Mouse (Mus musculus) liver, embryonic 14.5 days (tissue): ENCODE results near the gene Art4. TPM values are rescaled to one million over a fixed set of nuclear protein-coding genes. Genes with fewer than 3 reads are reported as not detected.
A peak's percentile ranks its signal among the peaks of the same experiment; 100 is the strongest.

Source experiments
- ATAC-seq: fragments of 200-750 bp; cut with Nextera tagmentation; 2 replicates; pipeline ENCODE4 v1.8.0; 2017; ENCODE audit warnings: moderate number of reproducible peaks, mild to moderate bottlenecking, moderate library complexity; ENCODE audit not compliant: insufficient read depth
- DNase-seq, 3 experiments: peaks; one replicate each; pipeline ENCODE4 v3.0.0-alpha.2; 2012 to 2013; ENCODE audit warnings: low read depth in 3 of 3, low spot score in 3 of 3
- H3K27ac ChIP-seq: fragments of 300-500 bp; sonication (generic); 2 replicates; pipeline ENCODE4 v1.5.1; 2014; ENCODE audit warnings: moderate library complexity, mild to moderate bottlenecking, control low read depth, inconsistent platforms
- H3K27me3 ChIP-seq: fragments of 300-500 bp; sonication (generic); 2 replicates; pipeline ENCODE4 v1.6.1; 2014; ENCODE audit warnings: mild to moderate bottlenecking, low read length, moderate library complexity; ENCODE audit not compliant: control insufficient read depth, insufficient read depth
- H3K36me3 ChIP-seq: fragments of 300-500 bp; sonication (generic); replicated peaks from 2 replicates; pipeline ENCODE4 v1.6.1; 2014; ENCODE audit warnings: low read depth; ENCODE audit not compliant: control insufficient read depth, insufficient read depth
- H3K4me1 ChIP-seq, 2 experiments: fragments of 200-500 bp in 1 of 2; fragments of 300-500 bp in 1 of 2; sonication (generic) in 1 of 2; replicated peaks; 2 replicates each; pipeline ENCODE4 v1.6.1; 2012 to 2014; ENCODE audit warnings: antibody characterized with exemption in 1 of 2, inconsistent platforms in 1 of 2, low read length in 1 of 2; ENCODE audit not compliant: control insufficient read depth in 2 of 2, insufficient read depth in 2 of 2
- H3K4me2 ChIP-seq: fragments of 300-500 bp; sonication (generic); 2 replicates; pipeline ENCODE4 v1.6.1; 2014; ENCODE audit warnings: low read depth, mild to moderate bottlenecking, control low read depth, moderate library complexity
- H3K4me3 ChIP-seq, 2 experiments: fragments of 200-500 bp in 1 of 2; fragments of 300-500 bp in 1 of 2; sonication (generic) in 1 of 2; 2 replicates each; pipeline ENCODE4 v1.5.1; 2012 to 2014; ENCODE audit warnings: low read depth in 2 of 2, low read length in 2 of 2, mild to moderate bottlenecking in 2 of 2, control low read depth in 1 of 2, inconsistent platforms in 1 of 2, moderate library complexity in 1 of 2; ENCODE audit not compliant: insufficient read depth in 1 of 2
- H3K9ac ChIP-seq: fragments of 300-500 bp; sonication (generic); replicated peaks from 2 replicates; pipeline ENCODE4 v1.6.1; 2014; ENCODE audit warnings: mild to moderate bottlenecking, control low read depth, moderate library complexity
- H3K9me3 ChIP-seq: fragments of 300-500 bp; sonication (generic); 2 replicates; pipeline ENCODE4 v1.6.1; 2016; ENCODE audit warnings: low read length, mixed read lengths; ENCODE audit not compliant: control insufficient read depth
- CTCF ChIP-seq: IDR thresholded peaks from 2 replicates; pipeline ENCODE4 v1.5.1; 2016; ENCODE audit warnings: antibody characterized with exemption, low read depth, control low read depth
- EP300 ChIP-seq: IDR thresholded peaks from 2 replicates; pipeline ENCODE4 v1.6.1; 2016; ENCODE audit warnings: antibody characterized with exemption, low read depth
- WGBS: fragments of 180-500 bp; shearing (Covaris S2); extraction: QIAGEN DNeasy Blood & Tissue Kit; methylation state at CpG from one replicate; pipeline ENCODE4 v1.1.7; 2014; ENCODE audit not compliant: insufficient replicate concordance; 5-methylcytosine and 5-hydroxymethylcytosine counted together
- microRNA-seq: library from miRNA; unstranded; fragments of <30 nt; microRNA quantifications from one replicate; pipeline ENCODE4, GENCODE M21; 2016
- polyA plus RNA-seq, 2 experiments: library from polyadenylated mRNA; depleted of rRNA in 1 of 2; stranded (reverse) in 1 of 2; unstranded in 1 of 2; fragments of >200 nt; fragmentation: Nextera tagmentation in 1 of 2; extraction: Ambion mirVana in 1 of 2; gene quantifications; 2 replicates each; pipeline versions ENCODE4 v1.2.1 to v1.2.3; 2012 to 2014

Art4 gene
- polyA plus RNA-seq, 2 experiments: 20.3 to 23.3 TPM

DNA sequence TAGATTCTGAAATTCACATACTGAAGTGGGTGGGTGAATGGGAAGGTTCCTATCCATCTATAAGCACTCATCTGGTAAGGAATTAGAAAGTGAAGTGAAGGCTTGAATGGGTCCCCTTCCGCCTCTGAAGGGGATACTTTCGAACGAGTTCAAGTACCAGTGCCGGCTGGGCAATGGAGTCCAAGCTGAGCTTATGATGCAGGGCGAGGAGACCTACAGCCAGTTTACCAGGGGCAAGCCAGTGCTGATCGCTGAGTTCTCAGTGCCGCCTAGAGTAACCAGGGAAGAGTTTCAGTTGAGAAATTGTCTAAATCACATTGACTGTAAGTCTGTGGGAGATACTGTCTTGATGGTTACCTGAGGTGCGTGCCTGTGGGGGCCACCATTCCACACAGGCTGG, 56.8 kb downstream of the Art4 start:
- no peak overlapping the region for H3K9ac ChIP-seq
- H3K9me3 ChIP-seq: no peaks in the 10 kb centered on the region
- no peaks in the 10 kb centered on the region for H3K36me3 ChIP-seq
- no peaks in the 10 kb centered on the region for H3K27me3 ChIP-seq
- no peak overlapping the region; the same call in 1 of the 2 replicates for H3K27ac ChIP-seq
- peaks cover 40 to 48% of the 10 kb centered on the region in 2 experiments for H3K4me1 ChIP-seq
- H3K4me3 ChIP-seq: no peak overlapping the region
- no peak for ATAC-seq
- TF ChIP-seq CTCF: no peak
- no peak for TF ChIP-seq EP300
- 88% methylated on average over 8 of the region's 8 CpGs for WGBS
- H3K4me2 ChIP-seq: peak overlapping the region; percentile 22
- no peak for DNase-seq

Small RNA genes lying within 50 kb of the gene (microRNA-seq; reads per million reads assigned to microRNA genes)
- not detected for gene Gm44364

Other genes starting within 250 kb of the Art4 start
- 2.5 and 3.9 TPM in 2 replicates for gene Plbd1, start 195.8 kb downstream of the Art4 start, polyA plus RNA-seq (2012; rRNA removed)
- gene Plbd1, start 195.8 kb downstream of the Art4 start, polyA plus RNA-seq (2014; fragmentation: Nextera tagmentation; extraction: Ambion mirVana): 5.9 and 7.6 TPM in 2 replicates
- 0.08 and 0.11 TPM in 2 replicates for gene Gucy2c, start 76.0 kb downstream of the Art4 start, polyA plus RNA-seq (2012; rRNA removed)
- gene Gucy2c, start 76.0 kb downstream of the Art4 start, polyA plus RNA-seq (2014; fragmentation: Nextera tagmentation; extraction: Ambion mirVana): 0.06 and 0.10 TPM in 2 replicates
- 2.4 and 3.2 TPM in 2 replicates for gene Hist4h4, start 53.3 kb downstream of the Art4 start, polyA plus RNA-seq (2012; rRNA removed)
- gene Hist4h4, start 53.3 kb downstream of the Art4 start, polyA plus RNA-seq (2014; fragmentation: Nextera tagmentation; extraction: Ambion mirVana): 1.6 and 1.8 TPM in 2 replicates
- 62.4 and 112 TPM in 2 replicates for gene H2afj, start 49.5 kb downstream of the Art4 start, polyA plus RNA-seq (2012; rRNA removed)
- gene H2afj, start 49.5 kb downstream of the Art4 start, polyA plus RNA-seq (2014; fragmentation: Nextera tagmentation; extraction: Ambion mirVana): 130 and 133 TPM in 2 replicates
- gene BC049715, start 30.1 kb downstream of the Art4 start, polyA plus RNA-seq (2012; rRNA removed): 0.13 and 0.73 TPM in 2 replicates
- 0.57 and 0.71 TPM in 2 replicates for gene BC049715, start 30.1 kb downstream of the Art4 start, polyA plus RNA-seq (2014; fragmentation: Nextera tagmentation; extraction: Ambion mirVana)
- gene Wbp11, start 29.5 kb downstream of the Art4 start, polyA plus RNA-seq (2012; rRNA removed): 27.1 and 37.6 TPM in 2 replicates
- 51.3 and 59.3 TPM in 2 replicates for gene Wbp11, start 29.5 kb downstream of the Art4 start, polyA plus RNA-seq (2014; fragmentation: Nextera tagmentation; extraction: Ambion mirVana)
- gene Smco3, start 22.3 kb downstream of the Art4 start, polyA plus RNA-seq (2012; rRNA removed): 0.11 and 0.18 TPM in 2 replicates
- 0.15 TPM in 1 of 2 replicates, not detected in the other for gene Smco3, start 22.3 kb downstream of the Art4 start, polyA plus RNA-seq (2014; fragmentation: Nextera tagmentation; extraction: Ambion mirVana)
- 0.88 and 1.6 TPM in 2 replicates for gene Mgp, start 18.1 kb upstream of the Art4 start, polyA plus RNA-seq (2012; rRNA removed)
- 0.96 and 1.2 TPM in 2 replicates for gene Mgp, start 18.1 kb upstream of the Art4 start, polyA plus RNA-seq (2014; fragmentation: Nextera tagmentation; extraction: Ambion mirVana)
- 0.06 and 0.08 TPM in 2 replicates for gene Erp27, start 64.4 kb upstream of the Art4 start, polyA plus RNA-seq (2012; rRNA removed)
- gene Erp27, start 64.4 kb upstream of the Art4 start, polyA plus RNA-seq (2014; fragmentation: Nextera tagmentation; extraction: Ambion mirVana): 0.09 TPM in 1 of 2 replicates, not detected in the other
- gene Pde6h, start 66.1 kb upstream of the Art4 start, polyA plus RNA-seq (2012; rRNA removed): 0.01 TPM in 1 of 2 replicates, not detected in the other
- gene Pde6h, start 66.1 kb upstream of the Art4 start, polyA plus RNA-seq (2014; fragmentation: Nextera tagmentation; extraction: Ambion mirVana): not detected in 2 replicates
- 79.4 and 84.5 TPM in 2 replicates for gene Arhgdib, start 84.2 kb upstream of the Art4 start, polyA plus RNA-seq (2012; rRNA removed)
- 108 and 122 TPM in 2 replicates for gene Arhgdib, start 84.2 kb upstream of the Art4 start, polyA plus RNA-seq (2014; fragmentation: Nextera tagmentation; extraction: Ambion mirVana)